Mouse (Mus musculus) megakaryocyte-erythroid progenitor cell, adult 5-6 weeks (primary cell): ENCODE data around the gene Spef1. TPM values are rescaled to one million over a fixed set of nuclear protein-coding genes. Genes with fewer than 3 reads are reported as not detected.
"Not testable (repeated sequence)": the region's sequence is repeated elsewhere in the genome, so short reads cannot be mapped to it uniquely, and the experiment has no call there.

Source experiments
- ATAC-seq: replicated peaks from 2 replicates; pipeline ENCODE4 v1.8.0; 2016; ENCODE audit warnings: mild to moderate bottlenecking, inconsistent platforms; ENCODE audit not compliant: severe bottlenecking, poor library complexity, low FRiP score, low TSS enrichment
- total RNA-seq, 2 experiments: library from RNA; stranded (forward) in 1 of 2; stranded (reverse) in 1 of 2; fragments of 200-1000, 215-1000 nt in 1 of 2; fragments of >200 nt in 1 of 2; fragmentation: Nextera tagmentation in 1 of 2; gene quantifications; 2 replicates each; pipeline ENCODE4 v1.2.3; 2014 to 2017

The Spef1 gene
- 3.7 and 4.1 TPM in 2 replicates for total RNA-seq (2014; fragmentation: Nextera tagmentation)
- total RNA-seq (2017), result 1.3 and 2.5 TPM in 2 replicates

DNA sequence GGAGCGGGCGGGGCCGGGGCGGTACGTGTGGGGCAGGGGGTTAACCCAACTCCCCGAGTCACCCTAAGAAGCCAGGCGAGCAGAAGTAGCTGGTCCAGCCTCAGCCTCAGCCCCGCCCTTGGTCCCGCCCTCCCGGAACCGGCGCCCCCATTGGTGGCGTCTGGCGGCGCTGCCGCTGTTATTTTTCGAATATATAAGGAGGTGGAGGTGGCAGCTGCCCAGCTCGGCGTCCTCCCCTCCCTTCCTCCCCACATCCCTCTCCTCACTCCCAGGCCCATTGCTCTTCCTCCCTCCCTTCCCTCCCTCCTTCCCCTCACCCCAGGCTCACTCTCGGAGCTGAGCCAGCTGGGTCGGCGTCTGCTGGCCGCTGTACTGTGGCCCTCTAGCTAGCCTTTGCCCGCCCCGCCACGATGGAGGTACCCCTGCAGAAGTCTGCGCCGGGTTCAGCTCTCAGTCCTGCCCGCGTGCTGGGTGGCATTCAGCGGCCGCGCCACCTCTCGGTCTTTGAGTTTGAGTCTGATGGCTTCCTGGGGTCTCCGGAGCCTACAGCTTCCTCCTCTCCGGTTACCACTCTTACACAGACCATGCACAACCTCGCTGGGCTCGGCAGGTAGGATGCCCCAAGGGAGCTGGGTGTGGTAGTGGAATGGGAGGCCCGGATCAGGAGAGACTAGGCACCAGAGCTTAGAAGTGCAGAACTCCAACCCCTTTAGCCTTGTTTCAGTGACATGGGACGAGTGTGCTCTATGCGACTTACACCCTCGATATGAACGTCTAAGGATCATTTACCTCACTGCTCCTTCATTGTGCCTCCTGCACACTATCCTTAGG is at the start of gene Spef1, which contains the start of gene Cdc25b:
TSS of gene Spef1 (minus strand) at position 512 of the 831 bp plus-strand sequence.
TSS of gene Cdc25b (plus strand) at position 179 of the 831 bp plus-strand sequence.
- ATAC-seq, result peak; percentile 84

DNA sequence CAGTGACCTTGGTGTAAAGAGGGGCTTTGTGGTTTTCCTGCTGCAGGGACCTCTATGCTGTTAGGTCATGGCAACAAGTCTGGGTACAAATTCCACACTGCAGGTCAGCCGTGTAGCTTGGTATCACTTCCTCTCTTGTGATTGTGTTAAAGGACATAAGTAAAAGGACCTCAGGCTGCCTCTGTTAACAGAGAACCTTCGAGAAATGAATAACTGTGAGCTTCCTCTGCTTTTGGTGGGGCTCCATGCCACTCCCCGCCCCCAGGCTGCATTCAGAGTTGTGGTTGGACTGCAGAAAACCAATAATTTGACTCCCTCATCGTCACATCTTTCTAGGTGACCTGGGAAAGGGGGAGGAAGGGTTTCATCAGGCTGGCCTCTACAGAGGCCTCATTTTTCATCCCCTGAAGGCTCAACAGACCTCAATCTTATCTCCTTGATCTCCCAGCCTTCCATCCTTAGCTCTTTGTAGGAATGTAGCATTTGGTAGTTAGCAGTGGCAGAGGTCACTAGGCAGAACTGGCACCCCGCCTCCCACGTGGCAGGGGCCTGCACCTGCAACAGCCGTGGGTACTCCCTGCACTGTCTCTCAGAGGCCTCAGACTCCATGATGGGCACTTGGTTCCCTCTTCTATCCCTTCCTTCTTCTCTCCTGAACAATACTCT is 48.0 kb upstream of the Spef1 start:
- ATAC-seq, result peak; percentile 25

DNA sequence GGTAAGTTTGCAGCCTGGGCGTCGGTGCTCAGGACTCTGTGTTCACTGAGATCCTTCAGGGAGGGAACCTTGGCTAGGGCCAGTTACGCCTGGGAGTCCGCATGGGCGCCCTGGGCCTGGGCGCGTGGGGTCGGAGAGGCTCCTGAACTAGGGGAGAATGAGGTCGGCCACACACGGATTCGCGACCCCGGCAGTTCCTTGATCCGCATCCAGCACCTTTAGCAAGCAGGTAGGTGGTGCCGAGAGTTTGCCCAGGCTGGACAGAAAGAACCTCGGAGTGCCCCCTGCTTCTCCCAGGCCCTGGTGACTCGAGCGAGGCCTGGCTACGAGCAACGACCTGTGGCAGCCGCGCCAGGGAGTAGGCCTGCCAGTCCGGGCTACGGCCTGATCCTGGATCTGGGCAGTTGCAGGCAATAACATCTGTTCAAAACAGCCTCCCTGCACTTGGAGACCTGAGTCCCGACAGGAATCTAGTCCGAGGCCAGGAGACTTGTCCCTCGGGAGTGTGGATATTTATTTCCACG is 47.1 kb upstream of the Spef1 start:
- peak; percentile 52 for ATAC-seq

DNA sequence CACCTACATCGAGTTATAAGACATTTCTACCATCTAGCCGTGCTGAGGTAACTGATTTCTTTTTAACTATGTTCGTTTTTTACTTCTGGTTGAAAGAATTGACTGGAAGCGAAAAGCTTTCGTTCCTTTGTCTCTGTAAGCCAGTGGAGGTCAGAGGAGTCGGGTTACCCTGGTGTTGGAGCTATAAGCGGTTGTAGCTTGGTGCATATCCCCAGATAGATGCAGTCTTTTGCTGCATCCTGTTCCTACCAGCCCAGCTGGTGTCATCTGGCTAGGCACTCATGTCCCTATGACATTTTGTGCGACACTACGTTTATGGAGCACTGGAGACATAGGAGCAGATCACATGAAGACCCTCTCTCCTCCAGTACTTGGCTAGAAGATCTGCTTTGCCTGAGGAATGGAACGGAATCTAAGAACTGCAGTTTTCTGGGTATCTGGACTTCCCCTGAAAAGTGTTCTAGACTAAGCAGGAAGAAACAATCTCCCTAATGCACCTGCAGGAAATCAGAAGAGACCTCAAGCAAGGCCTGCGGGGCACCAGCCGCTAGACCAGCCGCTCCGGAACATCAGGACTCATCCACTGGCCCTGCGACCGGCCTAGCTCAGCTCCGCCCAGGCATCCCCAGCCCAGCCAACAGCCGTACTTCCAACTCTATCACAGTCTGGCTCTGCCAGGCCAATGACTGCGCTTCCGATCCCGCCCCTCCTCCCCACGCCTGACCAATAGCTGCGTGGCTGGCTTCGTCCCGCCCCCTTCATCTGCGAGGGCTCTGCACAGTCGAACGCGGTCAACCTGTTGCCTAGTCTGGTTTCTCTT is 46.4 kb upstream of the Spef1 start, which contains the start of gene Mavs:
TSS of gene Mavs (plus strand) at position 757 of the 820 bp plus-strand sequence.
- ATAC-seq, result peak; percentile 99

DNA sequence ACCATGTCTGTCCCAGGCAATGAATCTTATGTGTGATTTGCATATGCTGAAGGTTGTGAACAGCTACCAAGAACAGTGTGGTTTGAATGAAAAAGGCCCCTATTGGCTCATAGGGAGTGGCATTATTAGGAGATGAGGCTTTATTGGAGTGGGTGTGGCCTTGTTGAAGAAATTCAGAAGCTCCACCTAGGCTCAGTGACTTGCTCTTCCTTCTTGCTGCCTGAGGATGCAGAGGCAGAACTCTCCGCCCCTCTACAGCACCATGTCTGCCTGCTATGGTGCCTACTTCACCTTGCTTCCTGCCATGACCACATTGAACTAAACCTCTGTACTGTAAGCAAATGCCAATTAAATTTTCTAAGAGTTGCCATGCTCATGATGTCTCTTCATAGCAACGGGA is 45.5 kb upstream of the Spef1 start:
- ATAC-seq, result peak; percentile 44

DNA sequence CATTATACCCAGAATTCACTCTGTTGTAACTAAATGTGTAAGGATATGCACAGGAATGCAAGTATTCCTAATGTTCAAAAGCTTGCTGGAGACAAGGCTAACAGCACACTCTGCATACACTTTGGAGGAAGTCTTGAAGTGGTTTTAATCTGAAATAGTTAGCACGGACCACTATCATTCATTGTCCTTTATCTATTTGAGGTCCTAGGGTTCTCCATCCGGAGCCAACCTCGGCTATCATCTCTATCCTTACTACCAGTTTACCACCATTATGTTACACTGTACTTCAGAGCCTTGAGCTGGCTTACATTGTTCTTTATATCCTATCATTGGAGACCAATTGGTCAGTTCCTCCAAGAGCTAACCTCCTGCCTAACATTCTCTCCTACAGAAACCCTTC is 40.2 kb upstream of the Spef1 start:
- no peak for ATAC-seq

DNA sequence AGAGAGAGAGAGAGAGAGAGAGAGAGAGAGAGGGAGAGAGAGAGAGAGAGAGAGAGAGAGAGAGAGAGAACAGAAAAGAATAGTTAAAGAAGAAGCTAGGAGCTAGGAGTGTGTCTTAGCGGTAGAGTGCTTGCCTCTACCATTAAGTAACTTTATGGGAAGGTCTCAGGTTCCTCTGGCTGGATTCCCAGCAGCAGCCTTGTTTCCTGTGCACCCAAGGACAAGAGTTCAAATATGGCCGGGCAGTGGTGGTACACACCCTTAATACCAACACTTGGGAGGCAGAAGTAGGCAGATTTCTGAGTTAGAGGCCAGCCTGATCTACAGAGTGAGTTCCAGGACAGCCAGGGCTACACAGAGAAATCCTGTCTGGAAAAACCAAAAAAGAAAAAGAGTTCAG is 39.6 kb upstream of the Spef1 start:
- ATAC-seq, result not testable (repeated sequence)

DNA sequence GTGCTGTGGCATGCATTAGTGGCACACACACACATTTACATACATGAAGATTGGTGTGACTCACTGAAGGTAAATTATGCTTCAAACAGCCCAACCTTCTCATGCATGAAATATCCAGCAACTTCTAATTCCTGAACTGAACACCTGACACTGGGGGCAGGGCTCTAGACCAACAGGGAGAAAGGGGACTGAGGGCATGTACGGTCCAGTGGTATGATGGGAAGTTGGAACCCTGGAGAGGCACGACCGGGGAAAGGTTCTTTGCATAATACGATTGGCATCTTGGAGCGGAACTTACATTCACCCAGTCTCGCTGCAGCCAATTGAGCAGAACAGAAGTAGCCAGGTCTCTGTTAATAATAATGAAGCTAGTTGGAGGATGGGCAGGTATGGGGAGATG is 38.1 kb upstream of the Spef1 start:
- no peak for ATAC-seq

DNA sequence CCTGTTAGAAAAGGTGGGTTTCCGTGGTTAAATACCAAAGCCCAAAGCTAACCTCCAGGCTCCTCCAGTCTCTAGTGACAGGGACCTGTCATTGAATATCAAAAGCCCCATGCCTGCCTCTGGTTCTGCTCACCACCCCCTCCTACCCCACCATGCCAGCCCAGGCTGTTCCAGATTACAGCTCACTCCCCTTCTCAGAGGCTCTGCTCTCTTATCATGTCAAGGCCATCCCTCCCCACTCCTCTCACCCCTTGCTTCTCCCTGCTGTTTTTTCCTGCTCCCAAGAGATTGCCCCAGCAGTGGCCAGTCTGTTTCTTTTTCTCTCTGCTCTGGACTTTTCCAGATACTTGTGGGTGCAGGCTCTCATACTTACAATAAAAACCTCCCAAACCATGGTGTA is 36.5 kb upstream of the Spef1 start:
- peak; percentile 98 for ATAC-seq

DNA sequence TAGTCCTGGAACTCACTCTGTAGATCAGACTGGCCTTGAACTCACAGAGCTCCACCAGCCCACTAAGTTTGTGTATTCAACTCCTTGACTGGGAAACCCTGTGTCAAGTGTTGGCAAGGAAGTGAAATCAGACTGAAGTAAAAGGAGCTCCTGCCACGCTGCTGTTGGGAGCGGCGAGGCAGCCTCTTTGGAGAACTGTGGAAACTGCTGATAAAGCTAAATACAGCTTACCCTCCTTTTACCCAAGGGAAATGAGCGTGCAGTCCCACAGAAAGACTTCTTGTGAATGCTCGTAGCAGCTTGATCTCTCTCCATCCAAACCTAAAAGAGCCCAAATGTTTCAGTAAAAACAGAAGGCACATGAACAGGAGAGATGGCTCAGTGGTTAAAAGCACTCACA is 35.5 kb upstream of the Spef1 start:
- peak; percentile 46 for ATAC-seq

DNA sequence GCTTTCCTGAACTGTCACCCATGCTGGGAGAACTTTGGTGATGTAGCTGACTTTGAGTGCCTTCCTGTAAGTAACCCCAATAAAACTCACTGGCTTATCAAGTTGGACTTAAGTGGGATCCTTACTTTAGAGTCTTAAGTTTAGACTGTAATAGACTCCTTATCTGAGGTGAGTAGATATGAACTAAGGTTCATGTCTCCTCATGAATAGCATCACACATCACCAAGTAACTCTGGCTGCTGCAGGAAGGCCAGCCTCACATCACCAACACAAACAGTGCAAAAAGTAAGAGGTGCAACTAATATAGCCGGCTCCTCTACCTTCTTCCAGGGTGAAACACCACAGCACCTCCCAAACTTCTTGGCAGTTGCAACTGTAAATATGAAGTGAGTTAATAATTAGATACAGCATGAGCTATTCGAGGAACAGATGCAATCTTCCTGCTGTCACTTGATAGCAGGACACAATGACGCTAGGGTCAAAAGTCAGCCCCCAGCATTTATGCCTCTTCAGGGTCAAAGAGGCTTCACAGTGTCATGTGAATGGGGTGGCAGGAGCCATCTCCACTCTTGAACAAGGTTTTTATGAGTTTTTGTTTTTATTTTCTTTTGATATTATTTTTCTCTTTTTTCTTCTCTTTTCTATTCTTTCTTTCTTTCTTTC is 34.9 kb upstream of the Spef1 start:
- no peak for ATAC-seq

DNA sequence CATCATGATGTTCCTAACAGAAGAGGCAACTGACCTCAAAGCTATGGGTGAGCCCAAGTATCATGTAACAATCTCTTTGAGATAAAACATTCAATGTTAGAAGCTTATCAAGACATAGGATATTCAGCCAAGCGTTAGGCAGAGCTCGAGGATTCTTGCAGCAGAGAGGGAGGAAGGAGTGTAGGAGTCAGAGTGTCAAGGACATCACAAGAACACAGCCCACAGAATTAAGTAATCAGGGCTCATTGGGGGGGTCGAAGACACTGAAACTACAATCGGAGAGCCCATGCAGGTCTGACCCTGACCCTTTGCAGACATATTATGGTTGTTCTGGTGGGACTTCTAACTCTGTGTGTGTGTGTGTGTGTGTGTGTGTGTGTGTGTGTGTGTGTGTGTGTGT is 32.9 kb upstream of the Spef1 start:
- ATAC-seq, result no peak

DNA sequence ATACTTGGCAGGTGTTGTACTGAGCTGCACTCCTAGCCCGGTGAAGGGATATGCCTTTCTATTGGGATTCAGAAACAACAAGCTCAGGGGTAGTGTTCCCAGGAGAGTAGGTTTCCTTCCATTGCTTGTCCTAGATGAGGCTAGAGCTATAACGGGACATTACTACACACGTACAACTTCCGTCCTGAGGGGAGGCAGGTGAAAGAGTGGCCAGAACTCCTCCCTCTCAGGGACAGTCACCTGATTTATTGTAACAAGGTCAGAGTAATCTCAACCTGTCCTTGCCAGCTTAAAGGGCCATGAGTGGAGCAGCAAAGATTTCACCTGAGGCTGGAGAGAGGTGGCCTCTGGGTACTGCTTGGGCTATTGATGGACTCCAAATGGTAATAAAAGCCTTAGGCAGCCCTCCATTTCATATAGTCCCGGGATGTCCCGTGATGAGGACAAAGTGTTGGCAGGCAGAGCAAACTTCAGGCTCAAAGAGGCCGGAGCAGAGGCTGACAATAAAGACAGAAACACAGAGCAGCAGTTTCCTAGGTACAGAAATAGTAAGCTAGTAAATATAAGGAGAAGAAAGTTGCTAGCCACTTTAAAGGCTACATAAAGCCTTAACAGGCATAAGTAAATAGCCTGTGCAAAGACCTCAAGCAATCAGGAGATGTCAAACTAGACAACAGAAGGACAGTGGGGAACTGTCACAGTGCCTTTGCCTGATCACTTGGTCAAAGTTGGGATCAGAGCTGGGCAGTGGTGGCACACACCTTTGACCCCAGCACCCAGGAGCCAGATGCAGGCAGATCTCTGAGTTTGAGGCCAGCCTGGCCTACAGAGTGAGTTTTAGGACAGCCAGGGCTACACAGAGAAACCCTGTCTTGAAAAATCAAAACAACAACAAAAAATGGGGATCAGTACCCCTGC is 29.1 kb upstream of the Spef1 start:
- no peak for ATAC-seq

DNA sequence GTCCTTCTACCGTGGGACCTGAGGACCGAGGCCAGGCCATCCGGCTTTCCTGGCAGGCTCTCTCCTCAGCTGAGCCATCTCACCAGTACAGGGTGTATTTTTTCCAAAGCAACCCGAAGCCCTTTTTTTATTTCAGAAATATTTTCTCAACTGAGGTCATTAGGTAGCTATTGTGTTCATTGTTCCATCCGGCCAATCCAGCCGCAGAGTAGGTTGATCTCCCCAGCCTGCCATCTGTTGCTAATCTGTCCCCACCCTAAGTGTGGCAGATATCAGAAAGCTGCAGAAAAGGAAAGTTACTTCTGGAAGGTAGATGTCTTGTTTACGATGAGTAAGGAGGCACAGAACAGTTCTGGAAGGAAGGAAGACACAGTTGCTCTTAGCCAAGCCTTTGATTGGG is 26.7 kb upstream of the Spef1 start:
- peak; percentile 60 for ATAC-seq

DNA sequence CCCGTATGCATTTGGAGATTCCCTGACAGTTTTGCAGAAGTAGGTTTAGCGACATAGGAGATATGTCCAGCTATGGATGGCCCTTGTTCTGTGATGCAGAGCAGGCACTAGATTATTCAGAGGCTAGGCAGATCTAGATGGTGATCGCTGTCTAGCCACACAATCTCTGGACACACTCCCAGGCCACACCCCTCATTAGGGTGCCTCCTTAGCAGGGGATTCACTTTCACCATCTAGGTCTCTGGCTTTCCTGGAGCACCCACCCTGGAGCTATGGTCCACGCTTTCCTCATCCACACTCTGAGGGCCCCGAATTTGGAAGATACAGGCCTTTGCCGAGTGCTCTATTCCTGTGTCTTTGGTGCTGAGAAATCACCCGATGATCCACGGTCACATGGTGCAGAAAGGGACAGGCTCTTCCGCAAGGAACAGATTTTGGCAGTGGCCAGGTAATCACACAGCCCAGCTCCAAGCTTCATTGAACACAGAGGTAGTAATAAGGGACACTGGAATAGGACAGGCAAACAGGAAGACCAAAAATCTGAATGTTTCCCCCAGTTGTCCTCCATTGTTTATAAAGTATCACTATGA is 24.0 kb upstream of the Spef1 start:
- ATAC-seq, result no peak

DNA sequence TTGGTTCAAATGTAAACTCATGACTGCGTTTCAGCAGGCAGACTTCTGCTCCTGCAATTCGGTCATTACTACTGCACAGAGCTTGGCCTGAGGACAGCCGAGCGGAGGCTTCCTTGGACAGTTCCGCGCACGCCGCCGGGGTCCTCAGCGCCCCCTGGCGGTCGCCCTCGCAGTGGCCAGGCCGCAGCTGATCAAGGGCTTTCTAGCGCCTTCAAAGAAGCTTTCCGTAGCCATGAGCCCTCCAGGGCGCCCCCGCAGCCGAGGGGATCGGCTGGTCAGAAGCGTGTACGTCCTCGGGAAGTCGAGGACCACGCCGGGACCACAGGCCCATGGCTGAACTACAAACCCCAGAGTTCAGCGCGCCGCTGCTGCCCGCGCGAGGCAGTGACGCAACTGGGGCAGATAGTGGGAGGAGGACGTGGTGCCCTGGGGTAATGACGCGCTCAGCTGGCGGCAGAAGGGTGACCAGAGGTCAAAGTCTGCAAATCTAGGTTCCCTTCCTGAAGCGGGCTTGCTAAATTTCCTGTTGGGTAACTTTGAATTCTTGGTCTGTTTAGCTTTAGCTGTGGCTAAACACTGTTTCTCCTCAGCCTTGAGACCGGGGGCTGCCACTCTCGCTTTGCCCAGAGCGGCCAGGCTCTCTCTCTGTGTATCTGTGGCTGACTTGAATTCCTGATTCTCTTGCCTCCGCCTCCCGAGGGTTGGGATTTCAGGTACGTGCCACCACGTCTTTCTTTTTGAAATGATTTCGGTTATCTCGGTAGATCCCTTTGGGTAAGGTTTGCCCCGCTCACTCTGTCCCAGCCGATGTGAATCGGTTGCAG is 23.1 kb upstream of the Spef1 start:
- peak; percentile 63 for ATAC-seq
